Mouse (Mus musculus) forebrain, embryonic 16.5 days (tissue): ENCODE data around the gene Ikzf1. TPM values are rescaled to one million over a fixed set of nuclear protein-coding genes. Genes with fewer than 3 reads are reported as not detected.

ENCODE experiments used
- ATAC-seq: fragments of 200-750 bp; cut with Nextera tagmentation; 2 replicates; pipeline ENCODE4 v1.8.0; 2017; ENCODE audit warnings: mild to moderate bottlenecking, moderate library complexity
- H3K27ac ChIP-seq: fragments of 300-500 bp; sonication (generic); 2 replicates; pipeline ENCODE4 v1.5.1; 2014; ENCODE audit warnings: low read length, control low read depth
- H3K27me3 ChIP-seq: fragments of 300-500 bp; sonication (generic); replicated peaks from 2 replicates; pipeline ENCODE4 v1.6.1; 2014; ENCODE audit warnings: low read length; ENCODE audit not compliant: control insufficient read depth, insufficient read depth
- H3K36me3 ChIP-seq: fragments of 300-500 bp; sonication (generic); 2 replicates; pipeline ENCODE4 v1.6.1; 2014; ENCODE audit not compliant: control insufficient read depth, insufficient read depth
- H3K4me1 ChIP-seq: fragments of 300-500 bp; sonication (generic); replicated peaks from 2 replicates; pipeline ENCODE4 v1.6.1; 2014; ENCODE audit warnings: low read length; ENCODE audit not compliant: control insufficient read depth, insufficient read depth
- H3K4me2 ChIP-seq: fragments of 300-500 bp; sonication (generic); 2 replicates; pipeline ENCODE4 v1.6.1; 2014; ENCODE audit warnings: mild to moderate bottlenecking, low read length, control low read depth
- H3K4me3 ChIP-seq: fragments of 300-500 bp; sonication (generic); replicated peaks from 2 replicates; pipeline ENCODE4 v1.5.1; 2014; ENCODE audit warnings: mild to moderate bottlenecking, low read length, control low read depth
- H3K9ac ChIP-seq: fragments of 300-500 bp; sonication (generic); replicated peaks from 2 replicates; pipeline ENCODE4 v1.6.1; 2014; ENCODE audit warnings: low read depth, low read length, control low read depth
- H3K9me3 ChIP-seq: fragments of 300-500 bp; sonication (generic); 2 replicates; pipeline ENCODE4 v1.6.1; 2016; ENCODE audit warnings: low read length; ENCODE audit not compliant: control insufficient read depth
- WGBS: fragments of 180-500 bp; shearing (Covaris S2); extraction: QIAGEN DNeasy Blood & Tissue Kit; methylation state at CpG from one replicate; pipeline ENCODE4 v1.1.7; 2014; 5-methylcytosine and 5-hydroxymethylcytosine counted together
- polyA plus RNA-seq: library from polyadenylated mRNA; unstranded; fragments of >200 nt; fragmentation: Nextera tagmentation; extraction: Ambion mirVana; gene quantifications from 2 replicates; pipeline ENCODE4 v1.2.1, GENCODE M21; 2015

Gene Ikzf1
- 1.9 and 2.6 TPM in 2 replicates for polyA plus RNA-seq

DNA sequence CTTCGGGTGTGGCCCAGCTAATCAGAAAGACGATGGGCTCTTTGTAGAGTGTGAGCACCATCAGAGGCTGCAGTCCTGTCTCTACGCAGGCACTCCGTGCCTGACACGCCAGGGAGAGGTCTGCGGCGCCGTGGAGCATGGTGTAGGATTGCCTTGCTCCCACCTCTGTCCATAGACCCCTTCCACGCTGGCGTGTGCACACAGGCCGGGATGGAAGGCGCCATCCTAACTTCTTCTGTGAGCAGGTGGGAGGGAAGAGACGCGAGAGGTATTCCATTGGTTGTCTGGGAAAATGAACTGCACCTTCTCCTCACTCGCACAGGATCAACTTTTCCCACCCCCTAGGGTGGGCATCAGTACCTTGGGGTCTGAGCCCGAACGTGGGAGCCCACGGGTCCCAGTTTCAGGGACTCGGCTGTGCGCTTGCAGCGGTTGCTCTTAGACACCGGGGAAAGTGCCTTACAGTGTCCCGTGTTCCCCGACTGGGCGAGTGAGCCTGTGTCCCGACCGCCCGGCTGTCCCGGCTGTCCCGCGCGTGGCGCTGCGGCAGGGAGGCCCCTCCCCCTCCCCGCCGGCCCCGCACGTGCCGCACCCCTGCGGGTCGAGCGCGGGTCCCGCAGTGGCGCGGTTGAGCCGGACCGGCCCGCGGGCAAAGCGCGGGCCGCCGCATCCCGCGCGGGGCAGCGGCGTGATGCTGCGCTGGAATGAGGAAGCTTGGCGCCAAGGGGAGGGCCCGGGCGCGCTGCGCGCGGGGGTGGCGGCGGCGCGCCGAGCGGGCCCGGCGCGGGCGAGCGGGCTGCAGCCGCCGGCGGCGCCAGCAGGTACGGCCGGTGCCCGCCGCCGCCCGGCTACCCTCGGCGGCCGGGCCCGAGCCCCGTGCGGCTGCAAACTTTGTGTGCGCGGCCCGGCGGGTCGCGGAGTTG lies at the start of gene Ikzf1:
TSS of gene Ikzf1 (plus strand) at position 74 of the 923 bp plus-strand sequence.
- peak within 1 kb of the TSS; percentile 59 for H3K4me3 ChIP-seq
- 2% methylated on average over 42 of the region's 100 CpGs for WGBS
- H3K4me1 ChIP-seq = peaks cover 20% of the 10 kb centered on the region
- no peaks in the 10 kb centered on the region for H3K36me3 ChIP-seq
- no peaks in the 10 kb centered on the region for H3K9me3 ChIP-seq
- H3K4me2 ChIP-seq = peak within 1 kb of the TSS; percentile 98
- H3K27ac ChIP-seq = no peak within 1 kb of the TSS; the same call in 1 of the 2 replicates
- ATAC-seq = peak; percentile 73
- peaks cover 25% of the 10 kb centered on the region for H3K27me3 ChIP-seq
- peak within 1 kb of the TSS; percentile 51 for H3K9ac ChIP-seq

DNA sequence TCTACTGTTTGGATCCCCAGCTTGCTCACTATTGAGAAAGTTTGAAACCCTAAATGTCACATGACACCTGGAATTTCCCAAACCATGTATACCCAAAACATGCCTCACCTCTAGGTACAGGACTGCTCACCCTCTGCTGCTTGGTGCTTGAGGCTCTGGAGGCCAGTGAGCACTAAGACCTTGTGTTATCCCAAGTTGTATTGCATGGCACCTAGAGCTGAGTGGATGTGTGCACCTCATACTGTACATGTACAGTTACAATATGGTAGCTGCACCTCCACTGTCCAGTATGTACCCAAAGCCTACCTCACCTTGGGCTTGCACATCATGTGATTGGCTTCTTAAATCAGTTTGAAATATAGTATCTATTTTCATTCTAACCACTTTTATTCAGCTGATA lies 40.5 kb upstream of the Ikzf1 start:
- Histone ChIP-seq H3K9me3 (no peaks in the 10 kb centered on the region), H3K9ac (no peak overlapping the region), H3K4me2 (no peak overlapping the region), H3K4me3 (no peak overlapping the region), H3K4me1 (no peaks in the 10 kb centered on the region), H3K27ac (no peak overlapping the region), H3K36me3 (no peaks in the 10 kb centered on the region), H3K27me3 (no peaks in the 10 kb centered on the region)
- ATAC-seq = no peak

DNA sequence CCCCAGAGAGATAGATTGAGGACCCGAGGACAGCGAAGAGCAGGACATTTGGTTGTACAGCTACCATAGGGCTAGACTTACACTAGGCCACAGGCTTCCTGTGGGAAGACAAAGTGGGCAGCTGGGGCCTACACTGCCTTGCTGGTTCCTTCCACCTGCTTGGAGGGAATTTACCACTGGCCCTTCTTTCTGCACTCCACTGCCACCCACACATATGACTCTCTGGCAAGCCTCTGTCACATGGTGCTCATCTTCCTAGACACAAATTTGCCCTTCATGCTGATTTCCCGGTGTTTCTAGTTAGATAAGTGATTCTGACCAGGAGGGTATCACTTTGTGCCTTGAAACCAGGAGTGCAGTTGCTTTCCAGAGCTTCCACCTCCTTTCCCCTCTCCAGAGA lies 28.4 kb upstream of the Ikzf1 start:
- no peak overlapping the region for H3K9ac ChIP-seq
- no peak overlapping the region for H3K4me3 ChIP-seq
- ATAC-seq = no peak
- no peaks in the 10 kb centered on the region for H3K4me1 ChIP-seq
- no peak overlapping the region for H3K4me2 ChIP-seq
- H3K27ac ChIP-seq = no peak overlapping the region
- no peaks in the 10 kb centered on the region for H3K9me3 ChIP-seq
- 83% methylated on average over 3 of the region's 3 CpGs for WGBS
- no peaks in the 10 kb centered on the region for H3K36me3 ChIP-seq
- H3K27me3 ChIP-seq = no peaks in the 10 kb centered on the region

DNA sequence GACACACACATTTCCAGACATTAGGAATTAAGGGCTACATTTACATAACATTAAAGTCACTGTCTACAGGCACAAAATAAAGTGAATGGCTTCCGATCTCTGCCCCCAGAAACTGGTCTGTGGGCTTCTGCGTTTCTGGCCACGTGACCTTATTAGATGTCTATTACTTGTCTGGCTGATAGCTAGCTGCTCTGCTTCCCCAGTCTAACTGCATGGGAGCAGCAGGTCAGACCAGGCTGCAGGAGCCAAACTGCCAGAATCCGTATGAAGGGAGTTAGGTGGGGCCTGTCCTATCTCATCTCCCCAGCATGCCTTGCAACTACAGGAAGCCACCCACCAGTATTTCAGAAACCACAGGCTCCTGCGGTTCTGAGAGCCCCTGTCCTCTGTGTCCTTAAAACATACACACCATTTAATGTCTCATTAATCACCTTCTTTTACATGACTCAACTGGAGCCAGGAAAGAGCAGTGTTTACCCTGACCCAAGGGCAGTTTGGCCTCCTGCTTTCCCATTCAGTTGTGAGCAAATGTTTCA lies 27.7 kb upstream of the Ikzf1 start:
- no peak overlapping the region for H3K9ac ChIP-seq
- H3K9me3 ChIP-seq = no peaks in the 10 kb centered on the region
- no peak for ATAC-seq
- no peaks in the 10 kb centered on the region for H3K4me1 ChIP-seq
- no peaks in the 10 kb centered on the region for H3K36me3 ChIP-seq
- H3K4me2 ChIP-seq = no peak overlapping the region
- no peaks in the 10 kb centered on the region for H3K27me3 ChIP-seq
- H3K27ac ChIP-seq = no peak overlapping the region
- WGBS = 74% methylated on average over 5 of the region's 5 CpGs
- H3K4me3 ChIP-seq = no peak overlapping the region

- H3K27me3 ChIP-seq = no peaks in the 10 kb centered on the region
- H3K4me1 ChIP-seq = no peaks in the 10 kb centered on the region
- H3K9ac ChIP-seq = no peak overlapping the region
- no peak for ATAC-seq
- 89% methylated on average over 4 of the region's 4 CpGs for WGBS
- no peak overlapping the region for H3K27ac ChIP-seq
- no peaks in the 10 kb centered on the region for H3K9me3 ChIP-seq
- H3K4me2 ChIP-seq = no peak overlapping the region
- no peaks in the 10 kb centered on the region for H3K36me3 ChIP-seq
- H3K4me3 ChIP-seq = no peak overlapping the region
These were observed 27.2 kb upstream of the Ikzf1 start for GRCm38 (mm10) chr11:11657634-11658033.

- Histone ChIP-seq H3K4me2 (no peak overlapping the region), H3K27me3 (no peaks in the 10 kb centered on the region), H3K4me1 (no peaks in the 10 kb centered on the region), H3K9ac (no peak overlapping the region), H3K36me3 (no peaks in the 10 kb centered on the region), H3K27ac (no peak overlapping the region), H3K9me3 (no peaks in the 10 kb centered on the region), H3K4me3 (no peak overlapping the region)
- ATAC-seq = no peak
- WGBS = 78% methylated on average over 4 of the region's 4 CpGs
These were observed 26.0 kb upstream of the Ikzf1 start for GRCm38 (mm10) chr11:11658834-11659233.

GRCm38 (mm10) chr11:11660651-11661050 lies 24.2 kb upstream of the Ikzf1 start:
- Histone ChIP-seq H3K27me3 (no peaks in the 10 kb centered on the region), H3K9ac (no peak overlapping the region), H3K27ac (no peak overlapping the region), H3K4me3 (no peak overlapping the region), H3K4me2 (no peak overlapping the region), H3K4me1 (no peaks in the 10 kb centered on the region), H3K36me3 (no peaks in the 10 kb centered on the region), H3K9me3 (no peaks in the 10 kb centered on the region)
- no peak for ATAC-seq
- WGBS = 96% methylated on average over 4 of the region's 4 CpGs

DNA sequence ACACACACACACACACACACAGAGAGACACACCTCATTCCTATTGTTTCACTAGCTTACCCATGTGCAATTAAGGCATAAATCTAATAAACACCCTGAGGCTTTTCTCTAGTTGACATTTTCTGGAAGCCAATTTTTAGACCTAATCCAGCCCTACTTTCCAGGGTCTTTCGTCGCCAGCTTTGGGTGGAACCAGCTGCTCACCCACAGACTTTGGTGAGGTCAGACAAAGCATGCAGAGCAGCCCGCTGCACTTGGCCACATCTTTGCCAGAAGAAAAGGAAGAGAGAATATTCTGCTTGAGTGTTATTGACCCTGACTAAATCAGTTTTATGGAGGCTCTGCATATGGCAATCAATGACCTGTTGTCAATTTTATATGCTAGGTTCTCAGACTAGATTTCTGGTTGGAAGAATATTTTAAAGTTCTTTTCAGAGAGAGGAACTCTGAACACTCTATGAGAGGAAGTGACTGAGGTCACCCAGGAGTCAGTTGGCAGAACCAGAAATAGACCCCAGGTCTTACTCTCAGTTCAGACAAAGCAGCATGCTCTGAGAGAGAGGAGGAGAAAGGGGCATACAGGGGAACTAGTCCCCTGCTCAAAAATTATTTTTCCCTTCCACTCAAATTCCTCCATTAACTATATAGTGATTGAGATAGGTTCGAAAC lies 17.4 kb upstream of the Ikzf1 start:
- no peak for ATAC-seq
- WGBS = 89% methylated on average over 4 of the region's 4 CpGs
- no peaks in the 10 kb centered on the region for H3K27me3 ChIP-seq
- no peaks in the 10 kb centered on the region for H3K9me3 ChIP-seq
- H3K36me3 ChIP-seq = no peaks in the 10 kb centered on the region
- no peak overlapping the region for H3K4me3 ChIP-seq
- no peak overlapping the region for H3K4me2 ChIP-seq
- no peaks in the 10 kb centered on the region for H3K4me1 ChIP-seq
- no peak overlapping the region for H3K9ac ChIP-seq
- no peak overlapping the region for H3K27ac ChIP-seq

GRCm38 (mm10) chr11:11667922-11668290 lies 16.9 kb upstream of the Ikzf1 start:
- Histone ChIP-seq H3K4me1 (no peaks in the 10 kb centered on the region), H3K36me3 (no peaks in the 10 kb centered on the region), H3K9ac (no peak overlapping the region), H3K4me2 (no peak overlapping the region), H3K27ac (no peak overlapping the region), H3K27me3 (no peaks in the 10 kb centered on the region), H3K9me3 (no peaks in the 10 kb centered on the region), H3K4me3 (no peak overlapping the region)
- ATAC-seq = no peak
- WGBS = 98% methylated on average over 3 of the region's 3 CpGs
